Mouse (Mus musculus) cerebellum, postnatal 14 days (tissue): ENCODE measurements around the gene Rsrc1.
"Not testable (repeated sequence)": the region's sequence is repeated elsewhere in the genome, so short reads cannot be mapped to it uniquely, and the experiment has no call there.

Source experiments
- DNase-seq, 2 experiments: peaks; one replicate each; pipeline ENCODE4 v3.0.0; 2021; ENCODE audit warnings: mixed read lengths in 2 of 2

The Rsrc1 gene

DNA sequence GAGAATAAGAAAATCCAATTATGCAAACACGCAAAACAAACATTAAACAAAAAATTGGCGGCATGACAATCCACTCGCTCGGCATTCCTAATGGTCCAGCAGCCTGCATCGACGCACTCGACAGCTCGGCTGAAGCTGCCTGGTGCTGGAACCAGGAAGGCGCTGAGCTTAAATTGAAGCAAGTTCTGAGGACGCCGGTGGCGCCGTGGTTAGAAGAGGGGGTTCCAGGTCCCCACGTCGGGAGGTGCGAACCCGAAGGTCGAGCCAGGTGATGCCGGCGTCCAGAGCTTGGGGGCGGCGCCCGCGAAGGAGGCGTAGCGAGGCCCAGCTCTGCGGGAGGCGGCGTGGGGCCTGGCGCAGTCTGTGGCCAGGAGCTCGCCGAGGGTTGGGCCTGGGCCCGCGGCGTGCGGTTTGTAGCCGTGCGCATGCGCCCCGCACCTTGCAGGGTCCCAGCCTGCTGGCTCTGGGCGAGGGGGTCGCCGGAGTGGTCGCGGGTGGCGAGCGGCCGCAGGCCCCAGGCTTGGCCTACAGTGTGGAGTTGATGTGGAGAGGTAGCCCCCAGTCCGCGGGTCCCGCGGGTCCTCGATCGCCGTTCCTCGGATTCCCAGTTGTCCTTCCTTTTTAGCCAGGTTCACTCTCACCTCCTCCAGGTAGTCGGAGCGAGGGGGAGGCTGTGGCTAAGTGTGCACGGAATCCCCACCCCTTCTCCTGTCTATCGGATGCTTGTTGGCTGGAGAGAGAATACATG is 4.5 kb downstream of the Rsrc1 start:
- DNase-seq = peak; percentile 76 to 81

DNA sequence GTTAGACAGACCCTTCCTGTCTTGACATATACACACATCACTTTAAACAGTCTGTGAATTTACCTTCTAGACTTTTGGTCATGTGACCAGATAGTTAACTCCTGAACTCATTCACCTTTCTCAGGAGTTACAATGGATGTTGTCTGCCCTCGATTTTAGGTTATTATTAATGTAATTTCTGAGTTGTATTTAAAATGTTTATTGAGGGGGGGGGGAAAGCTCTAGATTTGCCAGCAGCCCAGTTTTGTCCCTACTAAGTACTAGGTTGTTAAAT is 5.0 kb downstream of the Rsrc1 start:
- no peak for DNase-seq

DNA sequence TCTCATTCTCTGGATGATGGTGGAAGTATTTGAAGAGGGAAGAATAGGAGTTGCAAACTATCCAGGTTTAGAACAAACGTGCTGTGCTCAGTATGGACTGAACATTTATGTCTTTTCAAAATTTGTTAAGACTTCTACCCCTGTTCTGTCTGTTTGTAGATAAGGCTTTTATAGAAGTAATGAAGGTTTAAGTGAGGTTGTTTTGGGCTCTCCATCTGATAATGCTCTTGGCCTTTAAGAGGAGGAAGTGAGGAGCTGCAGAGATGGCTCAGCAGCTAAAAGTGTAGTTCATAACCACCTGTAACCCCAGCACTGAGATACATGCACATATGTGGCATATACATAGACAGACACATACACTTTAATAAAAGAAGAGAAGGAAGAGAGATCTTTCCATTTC is 15.6 kb downstream of the Rsrc1 start:
- DNase-seq = no peak

DNA sequence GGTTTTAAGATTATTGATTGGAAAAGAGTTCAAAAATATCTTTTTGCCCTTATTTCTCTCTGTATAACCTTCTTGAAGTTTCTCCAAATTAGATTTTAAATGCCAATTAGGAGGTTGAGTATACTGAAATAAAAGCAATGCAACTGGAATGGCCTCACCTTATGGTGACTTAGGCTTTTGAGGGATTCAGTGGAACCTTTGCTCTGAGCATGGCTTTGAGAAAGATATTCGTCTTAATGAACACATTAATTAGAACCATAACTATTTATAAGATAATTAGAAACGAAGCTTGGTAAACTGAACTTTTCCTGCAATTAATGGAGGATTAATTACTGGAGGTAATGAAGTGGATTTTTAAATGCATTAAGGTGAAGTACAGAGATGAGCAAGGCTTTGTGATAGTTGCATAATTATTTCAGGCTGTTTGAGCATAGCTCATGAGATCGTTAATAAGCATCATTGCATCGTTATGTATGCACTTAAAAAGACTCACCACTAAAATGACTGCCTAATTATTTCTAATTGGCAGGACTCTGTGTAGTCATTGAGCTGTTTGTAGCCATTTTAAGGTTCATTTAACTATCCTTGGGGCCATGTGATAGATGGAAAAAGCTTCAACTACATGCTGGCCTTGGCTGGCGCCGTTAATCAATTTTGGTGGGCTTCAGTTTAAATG is 55.3 kb downstream of the Rsrc1 start:
- DNase-seq = no peak

DNA sequence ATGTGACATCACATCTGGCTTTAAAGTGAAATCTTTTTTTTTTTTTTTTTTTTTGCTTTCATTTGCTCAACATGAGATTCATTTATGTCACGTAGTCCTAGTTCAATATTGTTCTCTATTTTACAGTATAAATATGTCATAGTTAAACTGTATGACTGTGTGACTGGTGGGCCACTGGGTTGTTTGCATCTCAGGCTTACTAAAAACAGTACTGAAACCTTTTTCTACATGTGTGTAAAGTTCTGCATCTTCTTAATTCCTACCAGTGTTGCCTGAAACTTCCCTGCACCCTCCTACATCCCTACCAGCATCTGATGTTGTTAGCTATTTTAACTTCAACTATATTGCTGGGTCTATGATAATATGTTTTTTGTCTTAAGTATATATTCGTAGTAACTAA is 78.6 kb downstream of the Rsrc1 start:
- no peak for DNase-seq

DNA sequence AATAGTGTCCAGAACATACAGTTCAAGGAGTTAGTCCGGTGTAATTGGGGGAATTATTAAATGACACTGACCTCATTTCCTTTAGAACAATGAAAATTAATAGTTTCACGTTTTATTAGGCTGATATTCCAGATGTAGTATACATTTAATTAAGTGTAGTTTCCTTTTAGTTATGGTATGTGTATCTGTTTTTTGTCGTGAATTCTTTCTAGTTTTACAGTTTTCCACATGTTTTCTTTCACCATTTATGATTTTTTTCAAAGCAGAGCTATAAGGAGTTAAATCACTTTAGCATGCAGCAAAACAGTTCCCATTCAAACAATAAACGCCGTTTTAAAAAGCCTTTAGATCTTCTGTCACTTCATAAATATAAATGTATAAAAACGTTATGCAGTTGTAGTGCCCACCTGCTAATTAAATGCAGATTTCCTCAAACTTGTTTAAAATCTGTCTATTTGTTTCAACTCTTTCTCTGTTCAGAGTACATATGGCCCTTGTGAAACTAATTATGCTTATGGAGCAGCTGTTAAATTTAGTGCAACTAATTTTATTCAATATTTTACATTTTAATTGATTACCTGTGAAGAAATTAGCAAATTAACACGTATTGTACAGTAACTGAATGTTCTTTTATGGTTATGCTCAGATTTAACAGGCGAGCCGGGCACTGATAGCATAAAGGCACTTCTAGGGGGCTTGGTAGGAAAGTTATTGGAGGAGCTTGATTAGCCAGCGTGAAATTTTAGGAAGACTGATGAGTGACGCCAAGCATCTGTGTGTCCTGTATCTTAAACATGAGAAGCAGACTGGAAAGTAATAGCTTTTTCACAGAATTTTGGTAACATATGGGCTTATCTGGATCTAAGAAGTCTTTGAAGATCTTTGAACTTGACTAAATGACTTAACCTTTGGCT is 89.6 kb downstream of the Rsrc1 start:
- DNase-seq = no peak

DNA sequence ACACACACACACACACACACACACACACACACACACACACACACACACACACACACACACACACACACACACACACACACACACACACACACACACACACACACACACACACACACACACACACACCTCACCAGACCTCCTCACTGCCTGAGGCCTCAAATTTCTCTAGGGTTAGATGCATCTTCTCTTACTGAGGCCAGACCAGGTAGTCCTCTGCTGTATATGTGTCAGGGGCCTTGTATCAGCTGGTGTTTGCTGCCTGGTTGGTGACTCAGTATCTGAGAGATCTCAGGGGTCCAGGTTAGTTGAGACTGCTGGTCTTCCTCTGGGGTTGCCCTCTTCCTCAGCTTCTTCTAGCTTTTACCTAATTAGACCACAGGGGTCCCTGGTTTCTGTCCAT is 92.5 kb downstream of the Rsrc1 start:
- not testable (repeated sequence) for DNase-seq

DNA sequence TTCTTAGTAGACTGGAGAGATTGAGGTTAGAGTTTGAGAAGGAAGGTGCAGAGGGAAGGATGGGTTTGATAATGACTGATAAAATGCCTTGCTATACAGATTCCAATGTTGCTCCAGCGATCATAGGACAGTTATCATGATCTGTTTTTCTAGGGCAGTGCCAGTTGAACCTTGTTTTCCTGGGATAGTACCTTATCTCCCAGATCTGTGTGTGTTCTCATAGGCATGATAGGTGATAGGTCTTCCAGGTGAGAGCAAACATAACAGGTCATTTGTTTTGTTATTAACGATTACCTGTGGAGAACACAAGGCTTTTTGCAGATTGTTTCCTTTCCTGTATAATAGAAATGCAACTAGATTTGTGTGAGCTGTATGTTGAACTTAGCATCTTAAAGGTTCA is 94.3 kb downstream of the Rsrc1 start:
- no peak for DNase-seq

DNA sequence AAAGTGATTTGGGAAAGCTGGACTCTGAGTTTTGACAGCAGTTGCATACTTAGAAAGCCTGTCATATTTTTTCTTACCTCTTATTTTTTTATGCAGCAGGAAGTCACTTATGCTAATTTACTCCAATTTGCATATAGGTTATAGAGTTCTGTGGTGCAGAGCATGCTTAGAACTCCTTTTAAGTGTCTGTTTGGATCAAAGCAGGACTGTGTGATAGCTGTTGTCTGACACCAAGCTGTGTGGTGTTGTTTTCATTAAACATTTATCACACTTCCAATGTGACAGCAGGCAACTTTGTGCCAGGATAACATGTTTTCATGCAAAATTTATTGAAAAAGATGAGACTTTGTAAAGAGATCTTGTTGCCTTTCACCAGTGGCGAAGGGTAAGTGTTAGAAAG is 103.6 kb downstream of the Rsrc1 start:
- DNase-seq = no peak

DNA sequence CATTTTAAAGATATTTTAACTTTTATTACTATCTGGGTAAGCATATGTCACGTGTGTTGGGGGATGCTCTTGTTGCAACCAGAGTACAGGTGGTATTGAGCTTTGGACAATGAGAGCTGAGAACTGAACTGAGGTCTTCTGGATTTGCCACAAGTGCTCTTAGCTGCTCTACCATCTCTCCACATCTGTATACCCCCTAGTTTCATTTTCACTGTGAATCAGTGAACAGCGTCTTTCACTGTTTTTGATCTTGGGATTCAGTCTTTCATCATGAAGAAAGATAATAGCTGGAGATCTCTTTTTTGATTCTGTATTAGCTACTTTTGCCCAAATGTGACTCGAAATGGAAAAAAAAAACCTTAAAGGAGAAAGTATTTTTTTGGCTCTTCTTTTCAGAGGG is 127.2 kb downstream of the Rsrc1 start:
- DNase-seq = no peak

DNA sequence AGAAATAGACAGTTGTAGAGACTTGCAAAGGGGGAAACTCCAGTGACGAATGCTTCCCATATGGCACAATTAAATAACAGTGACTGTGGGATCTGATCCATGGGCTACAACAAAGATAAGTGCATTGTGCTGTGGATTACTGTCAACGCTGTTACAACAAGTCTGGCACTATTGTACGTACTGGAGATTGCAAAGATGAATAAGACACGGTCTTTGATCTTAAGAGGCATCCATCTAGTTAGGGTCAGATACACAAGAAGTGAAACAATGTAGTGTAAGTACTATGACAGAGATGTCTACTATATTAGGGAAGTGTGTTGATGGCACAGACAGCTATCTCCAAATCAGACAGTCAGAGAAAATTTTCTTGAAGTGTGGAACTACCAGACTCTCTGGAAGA is 135.1 kb downstream of the Rsrc1 start:
- no peak for DNase-seq

DNA sequence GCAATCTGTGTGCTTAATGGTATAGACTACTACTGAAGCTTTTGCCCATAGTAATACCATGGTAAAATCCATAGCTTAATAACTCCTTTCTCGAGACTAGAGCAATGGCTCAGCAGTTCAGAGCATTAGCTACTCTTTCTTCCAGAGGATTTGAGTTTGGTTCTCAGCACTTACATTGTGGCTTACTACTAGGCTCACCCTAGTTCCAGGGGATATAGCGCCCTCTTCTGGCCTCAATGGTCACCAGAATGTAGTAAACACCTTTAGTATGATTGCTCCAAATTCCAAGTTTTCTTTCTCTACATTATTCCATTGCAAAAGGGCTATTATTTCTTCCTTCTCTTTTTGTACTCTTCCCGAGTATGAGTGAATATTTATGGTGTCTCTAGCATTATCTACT is 151.3 kb downstream of the Rsrc1 start:
- no peak for DNase-seq

DNA sequence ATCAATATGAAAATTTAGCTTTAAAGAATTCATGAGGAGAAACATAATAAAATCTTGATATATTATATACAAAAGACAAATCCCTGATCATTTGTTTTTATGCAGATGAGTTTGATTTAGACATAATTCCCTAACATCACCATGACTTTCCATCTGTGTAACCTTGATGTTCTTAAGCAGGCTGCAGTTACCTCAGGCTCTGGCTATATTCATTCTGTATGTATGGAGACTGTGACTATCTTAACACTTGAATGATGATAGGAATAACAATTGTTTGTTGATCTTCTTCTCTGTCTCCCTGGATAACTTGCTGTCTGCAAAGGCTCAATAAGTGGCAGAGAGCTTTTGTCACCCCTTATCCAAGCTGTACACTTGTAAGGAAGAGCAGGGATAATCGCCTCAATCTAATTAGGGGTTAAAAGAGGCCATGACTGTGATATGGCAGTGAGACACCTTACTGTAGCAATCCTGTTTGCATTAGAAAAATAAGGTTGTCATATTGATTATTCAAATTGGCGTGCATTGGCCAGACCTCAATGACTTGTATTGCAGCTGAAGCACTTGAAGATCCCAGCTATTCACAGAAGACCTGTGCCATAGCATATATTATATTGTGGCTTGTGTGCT is 154.7 kb downstream of the Rsrc1 start:
- no peak for DNase-seq

DNA sequence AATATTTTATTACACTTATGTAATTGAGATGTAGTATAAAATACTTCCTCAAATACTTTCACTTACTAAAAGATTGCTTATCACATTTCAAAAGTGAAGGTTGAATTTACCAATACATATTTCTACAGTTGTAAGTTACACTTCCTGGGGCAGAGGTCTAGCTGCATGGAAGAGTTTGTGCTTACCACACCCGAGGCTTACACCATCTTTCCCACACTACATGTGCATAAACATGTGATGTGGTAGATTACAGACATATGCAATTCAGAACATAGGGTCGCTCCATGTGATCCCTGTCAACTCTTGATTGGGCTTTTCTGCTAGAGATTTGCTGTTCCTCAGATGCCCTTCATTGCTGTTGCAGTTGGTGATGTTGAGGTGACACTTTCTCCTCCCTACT is 163.8 kb downstream of the Rsrc1 start:
- no peak for DNase-seq

DNA sequence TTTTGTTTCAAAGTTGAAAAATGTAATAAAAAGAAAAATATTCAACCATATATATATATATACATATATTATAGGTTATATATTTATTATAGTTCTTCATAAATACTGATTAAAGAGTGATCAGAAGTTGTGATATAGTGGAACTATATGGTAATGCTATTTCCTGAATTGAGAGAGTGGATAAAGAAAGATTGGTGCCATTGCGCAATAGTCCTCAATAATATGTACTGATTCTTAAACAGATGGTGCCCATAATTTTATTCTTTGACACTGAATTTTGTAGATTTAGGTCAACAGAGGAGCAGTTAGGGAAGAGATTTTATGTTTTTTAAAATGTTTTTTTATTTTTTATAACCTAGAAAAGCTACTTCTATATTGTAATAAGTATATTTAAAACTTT is 165.1 kb downstream of the Rsrc1 start:
- DNase-seq = no peak

DNA sequence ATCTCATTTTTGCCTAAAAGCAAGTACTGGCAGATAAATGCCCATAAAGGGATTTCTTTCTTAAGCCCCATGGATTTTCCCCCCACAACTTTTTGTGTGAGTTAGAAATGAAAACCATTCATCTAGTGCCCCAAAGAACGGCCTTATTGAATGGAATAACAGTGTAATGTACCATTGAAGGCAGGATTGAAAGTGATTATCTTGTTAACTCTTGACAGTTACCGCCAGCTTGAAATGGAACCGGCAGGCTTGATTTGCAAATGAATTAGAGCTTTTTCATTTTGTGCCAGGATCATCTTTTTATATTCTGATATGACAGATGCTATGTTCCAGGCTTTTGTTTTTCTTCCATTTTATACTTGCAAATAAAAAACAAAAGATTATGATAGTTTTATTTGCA is 166.1 kb downstream of the Rsrc1 start:
- DNase-seq = no peak

DNA sequence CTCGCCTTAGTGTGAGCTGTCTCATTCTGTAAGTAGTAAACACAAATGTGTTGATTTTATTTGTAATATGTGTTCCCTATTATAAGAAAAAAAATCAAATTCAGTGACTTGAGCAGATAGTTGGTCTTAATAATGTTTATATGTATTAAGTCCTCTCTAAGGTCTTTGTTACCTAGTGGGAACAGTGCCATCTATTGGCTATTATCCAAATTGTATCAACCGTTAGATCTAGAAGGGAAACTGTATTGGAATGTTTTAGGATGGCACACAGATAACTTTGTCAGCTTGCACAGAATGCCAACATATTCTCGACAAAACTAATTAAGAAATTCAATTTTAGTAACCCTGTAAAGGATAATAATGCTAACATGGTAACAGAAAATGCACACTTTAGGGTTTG is 216.0 kb downstream of the Rsrc1 start:
- no peak for DNase-seq

DNA sequence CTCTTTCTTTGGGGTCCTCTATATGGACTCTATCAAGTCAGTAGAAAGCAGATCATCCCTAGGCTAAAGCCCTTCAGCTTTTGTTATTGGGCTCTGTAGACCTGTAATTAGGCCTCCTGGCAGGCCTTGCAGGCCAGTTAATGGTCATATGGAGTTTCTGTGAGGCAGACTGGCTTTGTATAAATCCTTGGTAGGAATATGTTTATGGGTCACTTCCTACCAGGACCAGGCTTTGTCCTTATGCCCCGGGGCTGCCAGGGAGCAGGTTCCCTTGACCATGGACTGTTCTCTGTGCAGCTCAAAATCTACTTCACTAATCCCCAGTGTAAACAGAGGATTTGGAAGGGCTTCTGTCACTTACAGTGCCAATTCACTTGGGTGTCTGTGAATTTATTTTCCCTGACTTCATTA is 231.9 kb downstream of the Rsrc1 start:
- no peak for DNase-seq

DNA sequence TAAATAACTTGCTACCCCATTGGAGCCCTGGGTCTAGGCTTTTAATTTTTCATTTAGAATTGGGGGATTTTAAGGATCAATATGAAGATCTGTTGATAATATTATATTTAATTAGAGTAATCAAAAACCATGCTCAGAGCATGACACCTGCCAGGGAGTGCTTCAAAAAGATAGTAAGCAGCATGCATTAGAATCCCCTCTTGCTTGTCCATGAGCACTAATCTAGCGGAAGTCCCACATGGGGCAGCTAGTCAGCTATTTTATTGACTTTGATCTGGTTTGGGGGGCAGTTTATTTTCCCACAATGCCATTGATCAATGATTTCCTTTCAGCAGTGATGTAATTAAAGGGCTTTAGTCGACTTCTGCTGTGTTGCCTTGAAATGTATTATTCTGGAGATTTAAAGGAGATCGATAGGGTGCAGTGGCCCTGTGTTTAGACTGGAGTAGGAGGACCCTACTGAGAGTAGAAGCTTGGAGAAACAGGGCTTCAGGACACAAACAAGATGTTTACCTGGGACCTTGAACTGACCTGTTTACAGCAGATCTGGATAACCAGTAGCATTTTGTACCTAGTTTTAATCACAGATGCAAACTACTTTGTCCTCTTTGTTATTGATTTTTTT is 251.5 kb downstream of the Rsrc1 start:
- DNase-seq = no peak

DNA sequence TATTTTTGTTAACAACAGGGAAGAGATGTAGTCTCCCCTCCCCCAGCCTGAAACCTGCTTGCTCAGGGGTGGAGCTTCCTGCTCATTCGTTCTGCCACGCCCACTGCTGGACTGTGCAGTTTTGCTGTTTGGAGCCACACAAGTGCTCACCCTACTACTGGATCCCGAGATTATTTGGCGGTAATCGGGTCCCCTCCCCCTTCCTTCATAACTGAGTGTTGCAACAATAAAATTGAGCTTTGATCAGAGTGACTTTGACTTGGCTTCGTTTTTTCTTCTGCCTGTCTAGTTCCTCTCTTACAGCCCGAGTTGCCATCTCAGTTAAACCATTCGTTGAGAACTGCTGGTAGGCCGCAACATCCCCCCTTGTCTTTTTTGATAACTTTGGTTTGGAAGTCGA is 261.3 kb downstream of the Rsrc1 start:
- not testable (repeated sequence) for DNase-seq

DNA sequence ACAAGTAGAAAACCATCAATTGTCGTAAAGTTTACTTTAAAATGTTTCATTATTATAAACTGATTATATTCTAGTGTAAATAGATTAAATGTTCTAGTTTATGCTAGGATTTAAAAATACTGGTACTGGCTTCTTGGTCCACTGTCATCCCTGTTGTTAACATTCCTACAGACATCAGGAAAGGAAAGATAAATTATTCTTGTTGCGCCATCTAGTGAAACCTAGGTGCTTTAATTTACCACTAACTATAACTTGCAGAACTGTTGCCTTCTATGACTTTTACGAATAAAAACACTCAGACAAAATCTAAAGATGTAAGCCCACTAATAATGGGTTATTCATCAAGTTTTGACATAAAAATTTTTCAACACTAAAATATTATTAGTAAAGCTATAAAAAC is 286.3 kb downstream of the Rsrc1 start:
- peak in 1 of 2 experiments; percentile 27 for DNase-seq

DNA sequence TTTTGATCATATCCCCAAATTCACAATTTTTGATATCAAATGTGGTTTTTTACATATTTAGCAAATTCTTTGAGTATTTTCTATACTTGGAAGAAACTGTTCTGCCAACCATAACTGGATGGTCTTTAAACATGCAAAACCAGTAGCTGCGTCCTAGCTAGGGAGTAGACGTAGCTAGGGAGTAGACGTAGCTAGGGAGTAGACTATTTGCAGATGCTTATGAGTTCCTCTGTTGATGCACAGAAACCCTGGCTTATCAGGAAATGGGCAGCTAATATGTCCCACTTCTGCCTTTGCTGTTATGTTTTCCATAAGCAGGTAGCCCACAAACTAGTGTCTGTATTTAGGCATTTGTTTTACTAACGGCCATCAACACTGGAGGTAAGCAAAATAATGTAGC is 298.6 kb downstream of the Rsrc1 start:
- DNase-seq = no peak

DNA sequence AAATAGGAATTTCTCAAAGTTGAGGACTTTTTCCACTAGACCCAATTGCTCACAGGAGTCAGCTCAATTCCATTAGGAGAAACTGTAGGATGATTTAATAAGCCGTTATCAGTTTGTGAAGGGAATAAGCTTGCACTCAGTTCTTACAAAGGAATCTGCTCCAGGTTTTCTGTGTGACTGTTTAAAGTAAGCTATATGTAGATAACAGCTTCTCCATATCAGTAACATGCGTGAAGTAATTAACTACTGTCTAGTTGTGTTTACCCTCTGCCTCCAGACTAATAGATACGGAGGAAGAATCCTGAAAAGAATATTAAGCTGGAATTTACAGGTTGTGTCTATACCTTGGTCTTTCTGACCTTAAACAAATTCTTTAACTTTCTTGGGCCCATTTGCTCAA is 299.1 kb downstream of the Rsrc1 start:
- no peak for DNase-seq
